Mouse (Mus musculus) embryo, embryonic 10.5 days (tissue): ENCODE measurements around the gene Ifitm2.

Experiments used
- DNase-seq: peaks from one replicate; pipeline ENCODE4 v3.0.0-alpha.2; 2015; ENCODE audit warnings: low spot score

Gene Ifitm2

DNA sequence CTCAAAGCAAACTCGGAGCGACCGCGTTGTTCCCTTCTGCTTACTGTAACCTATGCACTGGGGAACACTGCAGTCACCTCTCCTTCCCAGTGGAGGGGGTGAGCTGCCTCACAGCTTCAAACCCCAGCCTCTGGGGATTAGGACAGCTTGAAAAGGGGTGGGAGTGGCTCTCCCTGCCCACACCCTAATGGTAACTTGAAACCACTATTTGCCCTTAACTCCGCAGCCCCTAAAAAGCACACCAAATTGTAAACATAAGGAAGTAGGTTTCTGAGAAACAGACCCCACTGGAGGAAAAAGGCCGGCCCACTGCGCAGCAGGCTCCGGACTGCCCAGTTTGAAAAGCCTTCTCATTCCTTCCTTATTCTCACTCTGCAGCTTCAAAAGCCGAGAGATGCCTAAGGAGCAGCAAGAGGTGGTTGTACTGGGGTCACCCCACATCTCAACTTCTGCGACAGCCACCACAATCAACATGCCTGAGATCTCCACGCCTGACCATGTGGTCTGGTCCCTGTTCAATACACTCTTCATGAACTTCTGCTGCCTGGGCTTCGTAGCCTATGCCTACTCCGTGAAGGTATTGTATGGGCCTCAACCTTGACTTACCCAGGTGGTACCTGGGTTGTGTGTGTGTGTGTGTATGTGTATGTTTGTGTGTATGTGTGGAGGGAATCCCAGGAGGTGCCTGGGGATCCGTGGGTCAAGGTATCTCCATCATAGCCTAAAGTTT is 12.2 kb upstream of the Ifitm2 start:
- peak; percentile 68 for DNase-seq

DNA sequence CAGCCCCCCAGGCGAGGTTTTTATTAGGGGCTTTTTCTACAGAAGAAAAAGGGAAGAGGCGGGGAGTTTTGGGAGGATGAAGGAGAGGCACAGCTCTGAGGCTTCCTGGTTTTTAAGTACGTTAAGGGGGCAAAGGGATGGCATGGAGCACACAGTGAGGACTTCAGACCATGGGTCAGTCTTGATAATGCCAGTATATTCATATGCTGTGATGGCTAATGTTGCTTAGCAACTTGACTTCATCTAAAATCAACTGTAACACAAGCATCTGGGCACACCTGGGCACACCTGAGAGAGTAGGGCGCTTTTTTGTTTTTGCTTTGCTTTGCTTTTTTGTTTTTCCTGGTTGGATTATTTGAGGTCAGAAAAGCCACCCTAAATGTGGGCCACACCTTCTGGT is 11.1 kb upstream of the Ifitm2 start, which contains the start of gene Ifitm1:
TSS of gene Ifitm1 (plus strand) at position 301 of the 400 bp plus-strand sequence.
- DNase-seq, result no peak

DNA sequence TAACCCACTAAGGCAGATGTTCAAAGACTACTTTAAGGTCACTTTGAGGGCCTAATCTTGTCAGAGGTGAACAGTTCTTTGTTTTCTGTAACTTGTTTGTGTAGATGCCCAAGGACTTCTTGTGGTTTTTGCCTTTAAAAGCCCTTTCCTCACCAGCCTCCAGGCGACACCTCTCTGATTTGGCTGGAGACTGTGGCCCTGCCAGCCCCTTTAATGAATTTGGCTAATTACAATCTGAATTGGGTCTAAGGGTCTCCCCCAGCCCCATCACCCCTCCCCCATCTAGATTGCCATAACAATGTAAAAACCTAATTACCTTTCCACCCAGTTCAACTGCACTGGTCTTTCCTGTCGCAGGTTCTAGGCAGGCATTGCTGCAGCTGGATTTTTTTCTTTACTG is 6.9 kb upstream of the Ifitm2 start:
- DNase-seq, result no peak

DNA sequence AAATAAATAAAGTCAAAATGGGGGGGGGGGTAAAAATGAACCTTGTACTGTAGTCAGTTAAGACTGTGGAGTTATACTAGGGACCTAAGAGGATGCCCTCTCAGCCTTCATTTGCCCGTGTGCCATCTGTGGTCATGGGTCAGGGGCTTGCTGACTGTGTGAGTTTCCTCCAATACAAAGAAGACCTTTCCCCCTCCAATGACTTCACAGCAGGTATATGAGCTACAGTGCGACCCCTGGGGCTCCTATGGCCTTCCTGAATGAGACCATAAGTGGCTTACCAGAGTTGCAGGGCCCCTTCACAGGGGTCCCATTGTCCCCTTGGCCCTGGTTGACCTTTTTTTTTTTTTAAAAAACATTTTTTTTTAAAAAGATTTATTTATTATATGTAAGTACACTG is 5.6 kb upstream of the Ifitm2 start:
- DNase-seq, result no peak

DNA sequence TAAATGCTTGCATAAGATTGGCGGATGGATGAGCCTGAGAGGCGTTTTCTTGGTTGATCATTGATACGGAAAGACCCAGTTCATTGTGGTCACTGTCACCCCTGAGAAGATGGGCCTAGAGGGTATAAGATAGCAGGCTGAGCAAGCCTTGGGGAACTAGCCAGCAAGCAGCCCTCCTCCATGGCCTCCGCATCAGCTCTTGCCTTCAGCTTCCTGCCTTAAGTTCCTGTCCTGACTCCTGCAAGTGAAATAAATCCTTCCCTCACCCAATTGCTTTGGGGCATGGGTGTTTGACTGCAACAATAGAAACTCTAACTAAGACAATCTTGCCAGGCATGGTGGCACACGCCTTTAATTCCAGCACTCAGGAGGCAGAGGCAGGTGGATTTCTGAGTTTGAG is 4.2 kb upstream of the Ifitm2 start:
- DNase-seq, result no peak

DNA sequence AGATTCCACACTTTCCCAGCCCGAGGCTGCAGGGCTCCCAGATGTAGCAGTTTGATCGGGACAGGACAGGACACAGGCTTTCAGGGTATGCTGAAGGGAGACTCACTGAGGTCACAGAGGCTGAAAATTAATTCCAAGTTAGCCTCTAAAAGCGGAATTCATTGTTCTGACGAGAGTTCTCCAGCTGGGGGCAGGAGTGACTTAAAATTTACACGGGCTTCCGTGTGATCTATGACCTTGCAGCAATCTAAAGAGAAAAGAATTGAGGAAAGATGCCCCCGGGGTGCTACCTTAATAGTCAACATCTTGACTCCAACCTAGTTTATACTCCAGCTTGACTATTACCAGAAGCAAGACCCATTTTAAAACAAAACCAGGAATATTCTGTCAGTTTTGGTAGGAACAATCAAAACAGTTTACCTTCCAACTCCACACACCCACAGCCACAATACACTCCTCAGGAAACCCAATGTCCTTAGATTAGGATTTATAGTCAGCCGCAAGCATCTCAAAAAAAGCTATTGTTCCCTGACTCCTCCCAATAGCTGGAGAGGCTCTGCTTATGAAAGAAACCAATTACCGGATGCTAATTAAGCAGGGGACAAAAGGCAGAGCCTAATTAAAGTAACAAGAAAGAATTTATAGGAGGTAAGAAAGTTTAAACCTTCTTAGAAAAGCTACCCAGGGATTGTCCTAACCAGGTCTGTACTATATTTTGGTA is 3.6 kb upstream of the Ifitm2 start:
- DNase-seq, result peak; percentile 85

DNA sequence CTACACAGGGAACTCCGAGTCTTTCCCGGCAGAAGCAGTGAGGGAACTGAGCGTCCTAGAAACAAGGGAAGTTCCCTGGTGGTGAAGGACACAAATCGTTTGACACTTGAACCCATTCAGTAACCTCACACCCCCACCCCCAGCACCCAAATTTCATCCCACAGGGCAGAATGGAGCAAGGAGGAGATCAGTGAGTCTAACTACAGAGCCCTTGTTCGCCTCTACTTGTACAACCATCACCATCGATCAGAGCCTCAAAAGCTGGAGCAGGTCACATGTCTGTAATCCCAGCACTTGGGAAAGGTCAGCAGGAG is 726 bp upstream of the Ifitm2 start:
- DNase-seq, result no peak

DNA sequence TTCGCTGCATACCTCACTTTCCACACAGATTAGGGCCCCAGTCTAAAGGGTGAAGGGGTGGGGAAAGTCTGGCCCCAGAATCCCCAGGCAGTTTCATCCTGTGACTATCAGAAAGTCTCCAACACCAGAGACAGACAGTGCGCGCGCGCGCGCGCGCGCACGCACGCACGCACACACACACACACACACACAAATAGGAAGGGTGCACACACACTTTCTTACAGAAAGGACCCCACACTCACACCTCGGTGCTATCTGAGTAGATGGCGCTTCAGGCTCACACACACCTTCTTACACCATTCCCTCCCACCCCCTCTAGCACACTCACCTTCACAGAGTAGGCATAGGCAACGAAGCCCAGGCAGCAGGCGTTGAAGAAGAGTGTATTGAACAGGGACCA is 445 bp downstream of the Ifitm2 start:
- DNase-seq, result peak; percentile 57

DNA sequence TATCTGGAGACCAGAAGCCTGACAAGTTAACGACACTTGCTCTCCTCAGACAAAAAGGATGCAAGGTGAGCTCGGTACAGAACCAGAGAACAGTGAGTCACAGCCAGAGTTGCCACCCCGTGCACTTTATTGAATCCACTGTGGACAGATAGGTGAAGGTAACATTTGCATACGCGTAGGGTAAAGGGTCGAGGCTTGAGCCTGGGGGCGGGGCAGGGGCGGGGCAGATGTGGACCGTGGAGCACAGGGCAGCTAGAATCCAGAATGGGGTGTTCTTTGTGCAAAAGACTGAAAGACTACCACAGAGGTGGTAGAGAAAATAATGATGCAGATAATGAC is 1.1 kb downstream of the Ifitm2 start:
- DNase-seq, result peak; percentile 38

DNA sequence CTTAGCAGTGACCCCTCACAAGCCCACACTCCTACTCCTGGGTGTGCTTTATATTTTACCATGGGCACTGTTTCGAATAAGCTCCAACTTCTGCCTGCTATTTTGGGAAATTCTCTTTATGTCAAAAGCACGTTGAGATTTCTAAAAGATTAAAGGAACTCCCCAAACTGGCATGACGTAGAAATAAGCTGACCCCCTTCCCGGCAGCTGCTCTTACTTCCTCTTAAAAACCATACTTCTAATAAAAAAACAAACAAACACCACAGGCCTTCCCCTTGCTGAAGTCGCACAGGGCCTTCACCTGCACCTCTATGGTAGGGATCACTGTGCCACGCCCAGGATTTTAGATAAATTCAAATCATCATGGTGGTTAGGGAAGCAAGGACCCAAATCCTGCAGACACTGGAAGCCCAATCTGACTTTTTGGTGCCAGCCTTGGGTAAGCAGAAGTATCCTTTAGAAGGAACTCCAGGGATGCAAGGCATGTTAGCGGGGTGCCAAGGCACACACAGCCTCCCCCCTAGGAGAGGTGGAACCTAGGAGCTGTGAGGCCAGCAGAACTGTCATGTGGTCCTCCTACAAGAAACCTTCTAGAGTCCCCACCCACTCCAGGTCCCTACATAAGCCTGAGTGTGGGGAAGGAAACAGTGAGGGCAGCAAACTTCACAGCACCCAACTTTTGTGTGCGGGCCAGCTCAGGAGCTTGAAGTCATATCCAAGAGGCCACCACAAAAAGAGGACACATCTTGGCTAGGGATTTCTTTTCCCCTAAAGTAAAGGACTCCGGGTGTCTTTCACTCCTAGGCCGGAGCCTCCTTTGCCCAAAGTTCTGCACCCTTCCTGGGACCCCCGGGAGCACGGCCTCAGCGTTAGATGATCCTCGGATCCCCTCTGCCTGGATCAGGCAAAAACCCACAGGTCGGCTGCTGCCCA is 1.7 kb downstream of the Ifitm2 start:
- no peak for DNase-seq

DNA sequence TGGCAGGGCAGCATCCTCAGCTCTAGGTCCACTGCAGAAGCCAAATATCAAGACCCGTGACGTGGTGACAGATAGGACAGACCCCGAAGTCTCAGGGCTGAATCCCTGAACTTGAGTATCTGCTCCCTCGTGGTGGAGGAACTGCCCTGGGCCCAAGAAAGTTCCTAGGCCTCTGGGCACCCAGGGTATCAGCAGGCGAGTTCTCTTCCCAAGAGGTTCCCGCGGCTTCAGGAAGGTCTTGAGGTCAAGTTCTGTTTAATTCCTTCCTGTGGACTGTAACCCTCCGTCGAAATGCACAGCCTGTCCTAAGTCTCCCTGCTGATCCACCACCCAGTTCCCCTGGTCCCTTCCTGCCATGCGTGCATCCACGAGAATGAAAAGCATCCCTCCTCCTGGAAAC is 2.7 kb downstream of the Ifitm2 start:
- no peak for DNase-seq

DNA sequence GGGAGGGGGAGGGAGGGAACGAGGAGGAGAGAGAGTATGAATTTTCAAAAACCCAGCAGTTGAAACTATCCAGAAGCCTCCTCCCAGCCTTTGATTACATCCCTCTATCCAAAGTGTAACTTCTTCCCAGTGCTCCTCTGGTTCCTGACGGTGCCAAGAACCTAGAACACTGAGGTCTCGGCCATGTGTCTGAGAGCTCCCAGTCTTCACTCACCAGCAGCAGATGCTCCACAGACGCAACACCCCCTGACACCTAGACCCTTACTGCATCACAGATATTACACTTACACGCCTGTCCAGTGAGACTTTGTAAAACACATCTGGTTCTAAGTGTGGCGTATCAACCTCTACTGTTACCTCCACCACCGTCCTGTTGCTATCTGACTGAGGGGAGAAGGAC is 3.3 kb downstream of the Ifitm2 start:
- no peak for DNase-seq

DNA sequence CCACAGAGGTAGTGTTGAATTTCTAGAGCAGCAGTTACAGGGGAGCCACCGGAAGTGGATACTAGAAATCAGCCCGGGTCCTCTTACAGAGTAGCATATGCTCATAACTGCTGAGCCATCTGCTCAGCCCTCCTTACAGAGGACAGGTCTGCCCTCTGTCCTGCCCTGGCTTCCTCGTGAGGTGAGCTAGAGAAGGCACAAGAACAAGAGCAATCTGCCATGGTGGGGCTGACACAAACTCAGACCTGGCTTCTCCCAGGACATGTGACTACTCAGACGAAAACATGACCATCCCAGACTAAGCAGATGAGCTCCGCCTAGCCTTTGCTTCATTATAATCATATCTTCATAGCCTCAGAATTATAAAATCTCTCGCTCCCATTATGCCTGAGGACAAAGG is 4.0 kb downstream of the Ifitm2 start:
- DNase-seq, result no peak

DNA sequence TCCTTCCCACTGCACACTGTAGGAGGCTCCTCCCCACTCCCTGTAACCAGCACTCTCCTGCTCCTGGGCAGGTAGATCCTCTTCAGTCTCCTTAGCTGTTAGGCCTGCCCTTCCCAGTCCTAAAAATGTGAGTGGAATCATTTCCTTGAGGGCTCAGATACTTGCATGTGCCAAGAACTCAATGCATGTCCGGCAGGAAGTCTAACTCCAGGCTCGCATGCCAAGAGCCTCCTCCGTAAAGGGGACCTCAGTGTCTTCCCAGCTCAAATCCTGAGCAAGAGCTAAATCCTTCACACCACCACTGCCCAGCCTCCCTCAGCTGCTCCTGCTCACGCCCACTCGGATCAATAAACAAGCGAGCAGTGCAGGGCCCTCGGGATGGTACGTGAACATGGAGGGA is 4.7 kb downstream of the Ifitm2 start:
- DNase-seq, result peak; percentile 17

DNA sequence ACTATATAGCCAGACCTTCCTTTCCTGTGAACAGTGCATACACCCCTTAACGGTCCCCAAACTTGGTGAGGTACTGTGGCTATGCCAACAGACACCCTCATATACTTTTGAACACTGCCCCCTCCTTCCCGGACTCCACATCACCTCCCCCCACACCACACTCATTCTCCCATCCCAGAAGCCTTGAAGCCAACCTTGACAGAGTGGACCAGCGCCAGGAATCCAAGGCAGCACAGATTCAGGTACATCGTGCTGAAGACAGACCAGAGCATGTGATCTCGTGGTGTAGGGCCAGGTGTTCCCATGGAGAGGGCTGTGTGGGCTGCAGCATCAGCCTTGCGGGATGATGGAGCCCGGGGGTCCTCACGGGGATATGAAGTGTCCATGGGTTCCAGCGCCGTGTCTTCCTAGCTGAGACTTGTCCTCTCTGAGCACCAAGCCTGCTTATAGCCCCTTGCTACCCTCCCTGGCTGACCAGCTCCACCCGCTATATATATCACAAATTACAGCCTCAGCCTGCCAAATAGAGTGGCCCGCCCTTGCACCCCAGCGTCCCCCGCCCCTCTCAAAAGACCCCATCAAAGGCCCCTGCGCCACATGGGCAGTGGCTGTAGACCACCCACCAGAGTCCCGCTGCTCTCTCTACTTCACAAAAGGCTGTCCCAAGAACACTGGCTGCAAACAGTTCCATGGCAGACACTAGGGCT is 5.8 kb downstream of the Ifitm2 start, which contains the start of gene Ifitm5:
TSS of gene Ifitm5 (minus strand) at position 468 of the 707 bp plus-strand sequence.
- no peak for DNase-seq

DNA sequence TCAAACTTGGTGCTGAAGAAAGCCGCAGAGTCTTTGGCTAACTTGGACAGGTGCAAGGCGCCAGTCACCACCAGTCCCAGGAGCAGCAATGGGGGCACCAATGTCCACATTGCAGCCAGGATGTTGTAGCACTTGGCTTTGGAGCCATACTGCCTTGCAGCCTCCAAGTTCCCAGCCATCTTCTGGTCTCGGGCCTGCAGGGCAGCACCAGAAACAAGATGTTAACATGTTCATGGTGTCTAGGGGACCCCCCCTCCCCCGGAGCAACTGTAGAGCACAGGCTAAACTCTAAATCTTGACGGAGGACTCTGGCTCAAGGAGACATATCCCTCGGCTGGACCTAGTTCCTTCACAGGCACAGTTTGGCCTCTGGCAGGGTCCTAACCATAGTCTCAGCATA is 6.5 kb downstream of the Ifitm2 start:
- DNase-seq, result no peak

DNA sequence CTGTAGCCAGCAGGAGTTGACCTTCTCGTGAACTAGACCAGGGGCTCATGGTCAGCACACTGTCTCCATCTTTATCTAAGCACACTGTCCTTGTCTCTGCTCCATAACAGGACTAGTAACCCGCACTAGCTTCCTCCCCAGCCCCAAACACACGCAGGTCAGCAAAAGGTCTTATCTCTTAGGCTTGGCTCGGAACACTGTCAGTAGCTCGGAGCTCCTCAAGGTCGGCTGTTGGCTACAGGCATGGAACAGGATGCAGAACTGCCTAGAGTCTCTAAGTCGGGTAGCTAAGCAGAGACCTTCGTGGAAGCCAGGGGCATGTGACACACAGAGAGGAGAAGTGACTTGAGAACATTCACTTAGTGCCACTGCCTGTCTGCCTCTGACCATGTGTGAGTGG is 7.6 kb downstream of the Ifitm2 start:
- DNase-seq, result no peak

DNA sequence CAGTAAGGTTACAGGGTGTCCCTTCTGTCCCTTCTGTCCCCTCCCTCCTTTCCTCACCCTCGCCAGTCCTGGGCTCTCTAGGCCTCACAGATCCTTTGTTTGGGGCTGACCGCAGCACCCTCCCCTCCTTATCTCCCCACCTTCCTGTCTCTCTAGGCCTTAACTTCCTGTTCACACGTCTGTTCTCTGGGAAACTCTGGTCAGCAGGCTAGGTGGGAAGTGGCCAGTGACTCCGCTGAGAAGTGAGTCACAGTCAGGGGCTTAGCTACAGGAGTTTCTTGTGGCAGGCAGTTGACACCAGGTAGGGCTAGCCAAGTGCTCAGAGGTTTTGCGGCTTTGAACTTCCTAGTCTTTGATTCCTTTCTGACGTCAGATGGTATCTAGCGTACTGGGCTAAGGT is 8.8 kb downstream of the Ifitm2 start:
- DNase-seq, result no peak

DNA sequence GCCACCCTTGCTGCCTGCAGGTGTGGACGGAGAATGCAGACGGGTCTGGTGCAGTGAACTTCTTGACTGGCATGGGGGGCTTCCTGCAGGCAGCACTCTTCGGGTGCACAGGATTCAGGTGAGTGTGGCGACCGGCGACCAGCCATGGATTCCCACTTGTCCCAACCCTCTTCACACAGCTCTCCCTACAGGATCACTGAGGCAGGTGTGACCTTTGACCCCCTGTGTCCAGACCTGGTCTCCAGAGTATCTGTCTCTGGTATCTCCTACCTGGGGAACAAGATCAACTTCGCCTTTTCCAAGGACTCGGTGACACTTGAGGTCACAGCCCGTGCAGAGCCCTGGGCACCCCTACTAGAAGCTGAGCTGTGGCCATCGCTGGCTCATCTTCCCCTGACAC is 9.5 kb downstream of the Ifitm2 start:
- no peak for DNase-seq

DNA sequence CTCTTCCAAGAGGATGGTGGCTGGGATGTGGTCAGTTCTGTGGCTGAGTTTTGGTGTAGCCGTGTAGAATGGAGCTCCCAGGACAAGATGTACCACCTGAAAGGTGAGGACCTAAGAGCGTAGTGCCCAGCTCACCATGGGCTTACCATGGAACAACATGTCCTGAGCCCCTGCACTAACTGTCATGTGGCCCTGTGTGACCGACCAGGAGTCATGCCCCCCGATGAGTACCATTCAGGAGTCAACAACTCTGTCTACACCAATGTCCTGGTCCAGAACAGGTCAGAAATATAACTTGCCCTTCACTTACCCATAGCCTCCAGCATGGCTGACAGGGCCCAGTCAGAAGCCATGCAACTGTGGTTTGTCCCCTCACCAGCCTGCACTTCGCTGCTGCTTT is 10.5 kb downstream of the Ifitm2 start:
- DNase-seq, result no peak

DNA sequence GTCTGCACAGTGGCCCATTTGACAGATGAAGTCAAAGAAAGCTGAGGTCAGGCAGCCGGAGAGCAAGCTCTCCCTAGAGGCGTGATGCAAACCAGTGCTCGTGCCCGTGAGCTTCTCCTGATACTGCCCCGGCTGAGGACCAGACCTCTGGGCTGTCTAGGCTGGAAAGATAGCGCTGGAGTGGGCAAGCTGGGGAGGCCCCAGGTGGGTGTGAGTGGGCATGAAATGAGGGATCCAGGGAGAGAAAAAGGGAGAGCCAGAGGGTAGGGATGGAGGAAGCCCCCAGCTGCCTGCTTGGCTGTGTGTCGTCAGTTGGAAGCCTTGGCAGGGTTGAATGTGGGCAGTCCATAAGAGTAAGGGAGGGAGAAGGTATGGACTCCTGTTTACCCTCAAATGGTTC is 11.6 kb downstream of the Ifitm2 start:
- no peak for DNase-seq

DNA sequence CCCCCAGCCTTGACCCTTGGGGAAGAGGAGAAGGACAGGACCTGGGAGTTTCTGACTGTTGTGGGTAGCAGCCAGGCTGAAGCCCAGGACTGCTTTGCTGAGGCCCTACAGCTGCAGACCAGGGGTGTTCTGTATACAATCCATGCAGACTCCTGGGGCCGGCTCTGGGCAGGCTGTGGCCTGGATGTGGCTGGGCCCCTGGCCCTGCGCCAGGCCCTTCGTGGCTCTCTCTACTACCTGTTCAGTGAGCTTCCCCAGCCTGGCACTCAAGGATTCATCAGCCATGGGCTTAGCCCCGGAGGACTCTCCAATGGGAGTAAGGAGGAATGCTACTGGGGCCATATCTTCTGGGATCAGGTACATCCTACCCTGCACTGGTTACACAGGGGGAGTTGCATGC is 12.4 kb downstream of the Ifitm2 start:
- DNase-seq, result no peak
